Mouse (Mus musculus) heart, embryonic 13.5 days (tissue): ENCODE results near the gene Sppl2b. TPM values are rescaled to one million over a fixed set of nuclear protein-coding genes. Genes with fewer than 3 reads are reported as not detected.
A peak's percentile ranks its signal among the peaks of the same experiment; 100 is the strongest.

ENCODE experiments used
- ATAC-seq: fragments of 200-750 bp; cut with Nextera tagmentation; 2 replicates; pipeline ENCODE4 v1.8.0; 2017; ENCODE audit warnings: moderate TSS enrichment; ENCODE audit not compliant: insufficient number of reproducible peaks, low FRiP score, low TSS enrichment; ENCODE audit errors: extremely low read depth
- H3K27ac ChIP-seq: fragments of 300-500 bp; sonication (generic); replicated peaks from 2 replicates; pipeline ENCODE4 v1.5.1; 2015; ENCODE audit warnings: moderate library complexity, mild to moderate bottlenecking, inconsistent platforms
- H3K27me3 ChIP-seq: fragments of 300-500 bp; sonication (generic); replicated peaks from 2 replicates; pipeline ENCODE4 v1.6.1; 2015; ENCODE audit warnings: mild to moderate bottlenecking, inconsistent platforms
- H3K36me3 ChIP-seq: fragments of 300-500 bp; sonication (generic); 2 replicates; pipeline ENCODE4 v1.6.1; 2015; ENCODE audit warnings: mild to moderate bottlenecking, inconsistent platforms
- H3K4me1 ChIP-seq: fragments of 300-500 bp; sonication (generic); 2 replicates; pipeline ENCODE4 v1.6.1; 2015; ENCODE audit warnings: inconsistent platforms
- H3K4me2 ChIP-seq: fragments of 300-500 bp; sonication (generic); 2 replicates; pipeline ENCODE4 v1.6.1; 2015; ENCODE audit warnings: inconsistent platforms, mild to moderate bottlenecking, moderate library complexity
- H3K4me3 ChIP-seq: fragments of 300-500 bp; sonication (generic); 2 replicates; pipeline ENCODE4 v1.5.1; 2015; ENCODE audit warnings: moderate library complexity, mild to moderate bottlenecking, inconsistent platforms
- H3K9ac ChIP-seq: fragments of 300-500 bp; sonication (generic); 2 replicates; pipeline ENCODE4 v1.6.1; 2015; ENCODE audit warnings: inconsistent platforms, mild to moderate bottlenecking, moderate library complexity
- H3K9me3 ChIP-seq: fragments of 300-500 bp; sonication (generic); 2 replicates; pipeline ENCODE4 v1.6.1; 2016; ENCODE audit warnings: inconsistent platforms
- WGBS: fragments of 180-500 bp; shearing (Covaris S2); methylation state at CpG from one replicate; pipeline ENCODE4 v1.1.7; 2015; ENCODE audit warnings: mixed read lengths; 5-methylcytosine and 5-hydroxymethylcytosine counted together
- polyA plus RNA-seq: library from polyadenylated mRNA; unstranded; fragments of >200 nt; fragmentation: Nextera tagmentation; extraction: Ambion mirVana; gene quantifications from 2 replicates; pipeline ENCODE4 v1.2.1, GENCODE M21; 2015

Gene Sppl2b
- polyA plus RNA-seq, 1 experiment from 2014 or later = 27.7 TPM

DNA sequence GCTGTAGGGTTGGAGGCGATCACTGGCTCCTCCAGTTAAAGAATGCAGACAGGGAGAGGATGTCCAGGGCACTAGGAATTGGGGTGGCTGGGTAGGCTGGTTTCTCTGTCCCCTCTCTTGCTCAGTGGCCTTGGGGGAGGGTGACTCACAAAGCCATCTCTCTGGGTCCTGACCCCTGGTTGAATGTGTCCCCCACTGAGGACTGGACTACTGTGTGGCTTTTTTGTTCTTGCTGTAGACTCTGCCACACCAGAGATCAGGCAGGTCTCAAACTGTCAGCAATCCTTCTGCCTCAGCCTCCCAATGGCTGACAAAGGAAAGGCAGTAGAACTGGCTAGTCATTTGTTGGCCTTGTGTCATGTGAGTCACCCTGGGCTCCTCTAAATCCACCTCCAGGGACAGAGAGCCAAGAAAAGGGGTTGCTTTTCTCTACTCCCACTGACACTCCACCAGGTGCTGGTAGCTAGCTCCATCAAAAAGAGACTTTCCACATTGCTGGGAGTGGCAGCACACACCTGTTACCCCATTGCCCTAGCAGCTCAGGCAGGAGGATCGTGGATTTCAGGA, 16.6 kb upstream of the Sppl2b start:
- Histone ChIP-seq H3K4me1 (peaks cover 36% of the 10 kb centered on the region), H3K9ac (peak overlapping the region; percentile 28), H3K36me3 (no peaks in the 10 kb centered on the region), H3K27ac (peak overlapping the region; percentile 81), H3K9me3 (peaks cover 5% of the 10 kb centered on the region; the same call in 1 of the 2 replicates), H3K4me3 (no peak overlapping the region), H3K27me3 (peaks cover 90% of the 10 kb centered on the region), H3K4me2 (peak overlapping the region; percentile 22; the same call in 1 of the 2 replicates)
- ATAC-seq = no peak
- WGBS = 41% methylated on average over 2 of the region's 2 CpGs

DNA sequence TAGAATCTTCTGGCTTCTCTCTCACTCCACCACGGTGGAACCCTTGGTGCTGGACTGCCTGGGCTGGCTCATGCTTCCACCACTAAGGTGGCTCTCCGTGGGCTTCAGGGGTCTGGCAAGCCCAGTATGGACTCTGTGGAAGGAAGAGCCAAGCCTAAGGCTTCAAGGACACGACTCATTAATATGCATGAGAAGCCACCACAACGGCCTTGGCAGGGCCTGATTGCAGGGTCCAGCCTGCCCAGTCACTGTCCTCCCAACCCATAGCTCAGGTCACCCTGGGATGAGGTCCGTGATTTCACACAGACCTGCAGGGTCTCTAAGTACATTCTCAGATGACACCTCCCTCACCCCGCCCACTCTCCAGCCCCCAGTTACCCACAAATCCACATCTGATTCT, 15.2 kb upstream of the Sppl2b start:
- Histone ChIP-seq H3K4me1 (peaks cover 44% of the 10 kb centered on the region), H3K9me3 (no peaks in the 10 kb centered on the region), H3K9ac (no peak overlapping the region), H3K4me2 (no peak overlapping the region), H3K27ac (no peak overlapping the region), H3K27me3 (peaks cover 90% of the 10 kb centered on the region), H3K36me3 (no peaks in the 10 kb centered on the region), H3K4me3 (no peak overlapping the region)
- 58% methylated on average over 6 of the region's 6 CpGs for WGBS
- no peak for ATAC-seq

DNA sequence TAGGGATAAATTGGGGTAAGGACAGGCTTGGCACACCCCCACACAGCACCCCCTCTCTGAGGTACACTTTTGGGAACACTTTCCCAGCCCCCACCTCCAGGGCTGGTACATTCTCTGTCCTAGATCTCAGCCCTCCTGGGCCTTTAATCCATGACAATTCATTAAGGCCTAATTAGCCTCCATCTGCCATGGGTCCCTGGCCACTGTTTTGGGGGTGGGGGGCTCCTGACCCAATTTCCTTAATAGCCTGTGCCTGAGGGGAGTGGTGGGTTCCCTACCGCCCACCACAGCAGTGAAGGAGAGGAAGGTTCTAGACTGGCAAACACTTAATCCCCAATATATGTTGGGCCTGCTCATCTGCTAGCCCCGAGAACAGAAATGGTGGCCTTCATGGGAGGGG, 13.4 kb upstream of the Sppl2b start:
- no peak overlapping the region for H3K4me2 ChIP-seq
- no peak overlapping the region for H3K27ac ChIP-seq
- H3K9ac ChIP-seq = no peak overlapping the region
- no peak overlapping the region for H3K4me3 ChIP-seq
- H3K9me3 ChIP-seq = no peaks in the 10 kb centered on the region
- H3K27me3 ChIP-seq = peaks cover 90% of the 10 kb centered on the region
- 63% methylated on average over 2 of the region's 2 CpGs for WGBS
- peaks cover 39% of the 10 kb centered on the region for H3K4me1 ChIP-seq
- no peaks in the 10 kb centered on the region for H3K36me3 ChIP-seq
- no peak for ATAC-seq

DNA sequence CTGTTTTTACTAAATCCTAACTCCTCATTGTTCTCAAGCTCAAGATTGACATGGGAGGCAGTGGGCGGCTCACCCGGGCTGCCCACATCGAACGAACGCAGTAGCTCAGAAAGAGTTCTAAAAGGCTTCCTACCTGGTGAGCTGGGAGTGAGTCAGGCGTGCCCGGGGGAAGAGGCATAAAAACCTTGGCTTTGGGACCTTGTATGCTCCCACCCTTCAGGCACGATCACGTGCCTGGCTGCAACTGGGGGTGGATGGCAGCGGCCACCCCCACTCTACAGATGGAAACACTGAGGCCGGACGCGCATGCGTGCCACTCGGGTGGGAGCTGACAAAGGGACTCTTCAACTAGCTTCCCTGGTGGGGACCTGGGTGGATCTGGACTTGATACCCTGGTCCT, 12.7 kb upstream of the Sppl2b start:
- WGBS = 75% methylated on average over 15 of the region's 15 CpGs
- Histone ChIP-seq H3K9ac (no peak overlapping the region), H3K27me3 (peaks cover 85% of the 10 kb centered on the region), H3K4me3 (no peak overlapping the region), H3K27ac (no peak overlapping the region), H3K4me1 (peaks cover 32% of the 10 kb centered on the region), H3K4me2 (no peak overlapping the region), H3K36me3 (no peaks in the 10 kb centered on the region), H3K9me3 (no peaks in the 10 kb centered on the region)
- ATAC-seq = no peak

DNA sequence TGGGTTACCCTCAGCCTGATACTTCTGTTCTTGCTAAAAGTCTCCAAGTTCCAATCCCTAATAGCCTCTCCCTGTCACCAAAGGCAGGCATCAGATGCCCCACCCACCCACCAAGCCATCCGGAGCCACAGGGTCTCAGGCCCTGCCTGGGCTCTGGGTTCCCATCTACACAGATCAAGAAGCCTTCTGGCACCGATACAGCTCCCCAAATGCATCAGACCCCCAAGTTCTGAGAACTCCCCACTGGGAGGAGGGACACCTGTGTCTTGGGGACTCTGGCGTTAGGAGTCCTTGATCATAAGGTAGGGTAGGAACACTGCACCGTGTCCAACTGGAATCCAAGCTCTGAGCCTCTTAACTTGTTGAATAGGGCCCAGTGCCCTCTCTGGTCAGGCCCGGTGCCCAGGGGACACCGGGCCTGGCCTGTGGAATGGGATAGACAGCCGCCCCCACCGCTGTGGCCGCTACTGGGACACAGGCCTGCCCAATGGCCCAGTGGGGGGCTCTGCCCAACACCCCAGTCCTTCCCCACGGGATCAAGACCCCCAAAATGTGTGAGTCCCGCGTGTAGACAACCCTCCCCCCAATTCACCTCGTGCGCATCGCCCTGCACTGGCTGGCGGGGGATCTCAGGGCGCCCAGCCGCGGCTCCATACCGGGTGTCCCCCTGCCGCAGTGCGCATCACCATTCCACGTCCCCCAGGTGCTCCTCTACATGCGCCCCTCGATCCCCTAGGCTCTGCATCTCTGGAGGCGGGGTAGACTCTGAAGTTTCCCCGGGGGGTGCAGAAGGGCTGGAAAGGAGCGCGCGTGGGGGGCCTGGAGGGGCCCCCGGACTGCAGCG, 11.8 kb upstream of the Sppl2b start:
- ATAC-seq = no peak
- no peak overlapping the region for H3K27ac ChIP-seq
- 10% methylated on average over 32 of the region's 32 CpGs for WGBS
- peaks cover 75% of the 10 kb centered on the region for H3K27me3 ChIP-seq
- H3K4me1 ChIP-seq = peaks cover 25% of the 10 kb centered on the region
- no peaks in the 10 kb centered on the region for H3K9me3 ChIP-seq
- peak overlapping the region; percentile 53 for H3K4me3 ChIP-seq
- H3K36me3 ChIP-seq = no peaks in the 10 kb centered on the region
- peak overlapping the region; percentile 76 for H3K4me2 ChIP-seq
- peak overlapping the region; percentile 77 for H3K9ac ChIP-seq

DNA sequence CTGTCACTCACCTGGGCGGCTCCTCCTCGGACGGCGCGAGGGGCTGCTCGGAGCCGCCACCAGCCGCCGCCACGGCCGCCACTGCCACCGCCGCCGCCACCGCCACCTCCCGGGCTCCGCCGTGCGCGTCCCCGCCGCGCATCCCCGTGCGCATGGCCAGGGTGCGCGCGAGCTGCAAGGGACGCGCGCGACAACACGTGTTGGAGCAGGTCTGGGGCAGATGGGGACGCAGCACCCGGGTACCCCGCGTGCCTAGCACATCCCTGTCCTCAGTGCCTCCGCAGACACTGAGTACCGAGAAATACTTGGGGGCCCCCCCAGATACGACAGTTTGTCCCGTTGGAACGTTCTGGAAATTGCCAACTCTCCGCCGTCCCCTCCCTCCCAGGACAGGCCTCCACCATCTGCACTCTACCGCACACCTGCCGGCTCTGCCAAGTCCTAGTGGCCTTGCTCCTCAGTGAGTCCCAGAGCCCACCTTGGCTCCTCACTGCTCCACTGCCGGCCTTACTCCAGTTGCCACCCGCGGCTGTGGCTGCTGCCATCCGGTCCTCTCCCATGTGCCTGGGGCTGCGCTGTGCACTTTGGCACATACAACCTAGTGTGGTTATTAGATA, 11.0 kb upstream of the Sppl2b start, which contains the start of gene Lingo3:
Gene Lingo3 (minus strand): TSS at position 109 of the 617 bp plus-strand sequence.
- H3K36me3 ChIP-seq = no peaks in the 10 kb centered on the region
- WGBS = 6% methylated on average over 35 of the region's 51 CpGs
- peaks cover 75% of the 10 kb centered on the region for H3K27me3 ChIP-seq
- ATAC-seq = no peak
- H3K4me3 ChIP-seq = peak within 1 kb of the TSS; percentile 53
- H3K9ac ChIP-seq = peak within 1 kb of the TSS; percentile 77
- no peak within 1 kb of the TSS for H3K27ac ChIP-seq
- H3K9me3 ChIP-seq = no peaks in the 10 kb centered on the region
- H3K4me2 ChIP-seq = peak within 1 kb of the TSS; percentile 76
- peaks cover 29% of the 10 kb centered on the region for H3K4me1 ChIP-seq

DNA sequence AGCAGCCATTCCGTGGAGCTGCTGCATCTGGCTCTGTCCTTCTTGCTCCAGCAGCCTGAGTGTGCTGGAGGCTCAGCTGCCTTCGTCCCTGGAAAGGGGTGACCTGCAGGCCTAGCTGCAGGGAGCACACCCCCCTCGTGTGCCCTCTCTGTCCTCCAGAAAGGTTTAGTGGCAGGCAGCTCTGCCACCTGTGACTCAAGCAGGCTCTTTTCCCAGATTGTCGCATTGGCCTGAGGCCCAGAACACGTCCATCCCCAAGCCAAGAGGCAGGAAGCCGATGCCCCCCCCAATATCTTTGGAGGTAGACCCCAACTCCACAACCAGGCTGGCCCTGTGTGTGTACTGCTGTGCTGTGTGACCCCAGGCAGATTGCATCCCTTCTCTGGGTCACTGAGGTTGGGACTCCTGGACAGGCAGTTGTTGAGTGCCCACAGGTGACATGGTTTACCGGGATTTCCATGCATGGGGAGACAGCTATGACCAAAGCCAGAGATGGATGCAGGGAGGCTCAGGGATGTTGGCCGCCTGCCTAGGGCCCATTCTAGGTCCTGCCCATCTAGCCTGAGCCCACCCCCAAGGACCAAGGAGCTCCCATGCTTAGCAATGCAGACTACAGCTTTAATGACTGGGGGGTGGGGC, 9.9 kb upstream of the Sppl2b start:
- H3K4me3 ChIP-seq = no peak overlapping the region
- no peak overlapping the region for H3K4me2 ChIP-seq
- H3K9ac ChIP-seq = peak overlapping the region; percentile 47; the same call in 1 of the 2 replicates
- no peak for ATAC-seq
- no peaks in the 10 kb centered on the region for H3K36me3 ChIP-seq
- H3K27me3 ChIP-seq = peaks cover 67% of the 10 kb centered on the region
- H3K27ac ChIP-seq = no peak overlapping the region
- WGBS = 43% methylated on average over 8 of the region's 8 CpGs
- H3K4me1 ChIP-seq = peaks cover 35% of the 10 kb centered on the region
- H3K9me3 ChIP-seq = no peaks in the 10 kb centered on the region

DNA sequence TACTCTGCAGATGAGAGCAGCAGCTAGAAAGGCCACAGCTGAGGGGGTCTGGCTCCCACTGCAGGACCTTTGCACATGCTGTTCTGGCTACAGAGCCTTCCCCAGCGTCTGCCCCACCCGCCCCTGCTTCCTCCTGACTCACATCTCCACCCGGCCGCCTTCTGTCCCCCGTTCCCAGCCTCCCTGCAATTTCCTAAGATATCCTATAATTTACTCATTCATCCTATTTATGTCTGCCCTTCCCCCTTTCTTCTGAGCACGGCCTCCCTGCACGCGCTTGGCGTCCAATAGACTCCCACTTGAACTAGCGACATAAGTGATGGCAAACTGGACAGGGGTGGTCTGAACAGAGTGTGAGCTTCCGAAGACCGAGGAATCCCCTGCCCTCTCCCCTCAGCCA, 9.3 kb upstream of the Sppl2b start:
- no peaks in the 10 kb centered on the region for H3K9me3 ChIP-seq
- no peak for ATAC-seq
- H3K27me3 ChIP-seq = peaks cover 61% of the 10 kb centered on the region
- no peak overlapping the region for H3K4me3 ChIP-seq
- peaks cover 35% of the 10 kb centered on the region for H3K4me1 ChIP-seq
- H3K9ac ChIP-seq = no peak overlapping the region
- H3K27ac ChIP-seq = no peak overlapping the region
- 73% methylated on average over 12 of the region's 12 CpGs for WGBS
- no peak overlapping the region for H3K4me2 ChIP-seq
- H3K36me3 ChIP-seq = peaks cover 5% of the 10 kb centered on the region; the same call in 1 of the 2 replicates

DNA sequence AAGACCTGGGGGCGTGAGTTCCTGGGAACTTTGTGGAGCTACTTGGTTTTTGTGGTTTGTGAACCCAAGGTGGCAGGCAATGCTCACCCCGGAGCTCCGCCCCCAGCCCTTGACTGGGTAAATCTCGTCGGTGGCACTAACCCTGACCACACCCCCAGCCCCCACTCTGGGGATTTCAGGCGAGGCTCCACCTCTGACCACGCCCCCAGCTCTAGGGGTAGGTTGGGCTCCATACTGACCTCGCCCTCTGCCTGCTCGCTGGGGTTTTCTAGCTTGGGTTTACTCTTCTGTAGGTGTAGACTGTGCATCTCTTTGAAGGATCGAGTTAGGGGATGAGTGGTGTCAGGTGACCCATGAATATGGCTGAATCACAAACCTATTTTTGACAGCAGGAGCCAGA, 6.5 kb upstream of the Sppl2b start:
- Histone ChIP-seq H3K4me1 (peaks cover 35% of the 10 kb centered on the region), H3K4me2 (no peak overlapping the region), H3K9ac (no peak overlapping the region), H3K27ac (no peak overlapping the region), H3K4me3 (no peak overlapping the region), H3K9me3 (no peaks in the 10 kb centered on the region), H3K36me3 (peaks cover 31% of the 10 kb centered on the region), H3K27me3 (peaks cover 33% of the 10 kb centered on the region)
- ATAC-seq = peak; percentile 56
- WGBS = 10% methylated on average over 10 of the region's 10 CpGs

DNA sequence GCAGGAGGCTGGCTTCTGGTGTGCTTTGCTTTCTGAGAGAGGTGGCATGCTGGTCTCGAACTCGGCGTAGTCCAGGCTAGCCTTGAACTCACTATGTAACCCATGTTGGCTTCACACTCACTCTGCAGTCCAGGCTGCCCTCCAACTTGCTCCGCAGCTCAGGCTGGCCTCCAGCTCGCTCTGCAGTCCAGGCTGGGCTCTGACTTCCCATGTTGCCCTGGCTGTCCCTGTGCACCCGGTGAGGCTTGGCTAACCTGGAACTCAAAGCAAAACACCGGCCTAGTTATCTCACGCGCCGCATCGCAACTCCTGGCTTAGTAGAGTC, 636 bp downstream of the Sppl2b start:
- WGBS = 23% methylated on average over 11 of the region's 11 CpGs
- ATAC-seq = no peak; the same call in 1 of the 2 replicates
- Histone ChIP-seq H3K4me3 (peak overlapping the region; percentile 99), H3K9ac (peak overlapping the region; percentile 96), H3K4me1 (peaks cover 32% of the 10 kb centered on the region), H3K27ac (peak overlapping the region; percentile 71), H3K4me2 (peak overlapping the region; percentile 99), H3K9me3 (no peaks in the 10 kb centered on the region), H3K27me3 (no peaks in the 10 kb centered on the region), H3K36me3 (peaks cover 27% of the 10 kb centered on the region)

DNA sequence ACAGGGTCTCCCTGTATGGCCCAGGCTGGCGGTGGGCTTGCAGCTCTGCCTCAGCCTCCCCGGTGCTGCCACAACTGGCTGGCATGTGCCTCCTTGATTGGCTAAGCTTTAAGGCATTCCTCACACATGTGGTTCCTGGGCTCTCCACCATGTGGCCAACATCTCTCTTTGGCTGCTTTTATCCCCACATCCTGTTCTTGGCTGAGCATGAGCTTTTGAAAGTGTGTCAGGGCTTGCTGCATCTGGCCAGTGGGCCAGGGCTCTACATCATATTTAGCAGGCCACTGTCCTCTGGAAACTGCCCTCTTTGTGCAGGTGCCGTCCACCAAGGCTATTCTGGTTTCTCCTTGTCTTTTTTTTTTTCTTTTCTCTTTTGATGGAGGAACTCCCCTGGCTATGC, 1.2 kb downstream of the Sppl2b start:
- no peak for ATAC-seq
- no peaks in the 10 kb centered on the region for H3K9me3 ChIP-seq
- peaks cover 32% of the 10 kb centered on the region for H3K4me1 ChIP-seq
- H3K36me3 ChIP-seq = peaks cover 23% of the 10 kb centered on the region
- H3K9ac ChIP-seq = peak overlapping the region; percentile 96
- H3K4me2 ChIP-seq = peak overlapping the region; percentile 99
- H3K27me3 ChIP-seq = no peaks in the 10 kb centered on the region
- peak overlapping the region; percentile 71 for H3K27ac ChIP-seq
- peak overlapping the region; percentile 99 for H3K4me3 ChIP-seq
- WGBS = 68% methylated on average over 3 of the region's 3 CpGs
